Mouse (Mus musculus): Measurements from ENCODE around the gene Gm43552.

Gm43552 gene

GRCm38 (mm10) chr5:65435806-65436561, 56.6 kb downstream of the Gm43552 start, which contains the start of gene Ugdh:
Ugdh (minus strand) TSS chr5:65435949.
- peak; percentile 99 for DNase-seq (ENCODE audit: low spot score)

GRCm38 (mm10) chr5:65435363-65435805, 57.2 kb downstream of the Gm43552 start:
- no peak for DNase-seq (ENCODE audit: low spot score)

DNA sequence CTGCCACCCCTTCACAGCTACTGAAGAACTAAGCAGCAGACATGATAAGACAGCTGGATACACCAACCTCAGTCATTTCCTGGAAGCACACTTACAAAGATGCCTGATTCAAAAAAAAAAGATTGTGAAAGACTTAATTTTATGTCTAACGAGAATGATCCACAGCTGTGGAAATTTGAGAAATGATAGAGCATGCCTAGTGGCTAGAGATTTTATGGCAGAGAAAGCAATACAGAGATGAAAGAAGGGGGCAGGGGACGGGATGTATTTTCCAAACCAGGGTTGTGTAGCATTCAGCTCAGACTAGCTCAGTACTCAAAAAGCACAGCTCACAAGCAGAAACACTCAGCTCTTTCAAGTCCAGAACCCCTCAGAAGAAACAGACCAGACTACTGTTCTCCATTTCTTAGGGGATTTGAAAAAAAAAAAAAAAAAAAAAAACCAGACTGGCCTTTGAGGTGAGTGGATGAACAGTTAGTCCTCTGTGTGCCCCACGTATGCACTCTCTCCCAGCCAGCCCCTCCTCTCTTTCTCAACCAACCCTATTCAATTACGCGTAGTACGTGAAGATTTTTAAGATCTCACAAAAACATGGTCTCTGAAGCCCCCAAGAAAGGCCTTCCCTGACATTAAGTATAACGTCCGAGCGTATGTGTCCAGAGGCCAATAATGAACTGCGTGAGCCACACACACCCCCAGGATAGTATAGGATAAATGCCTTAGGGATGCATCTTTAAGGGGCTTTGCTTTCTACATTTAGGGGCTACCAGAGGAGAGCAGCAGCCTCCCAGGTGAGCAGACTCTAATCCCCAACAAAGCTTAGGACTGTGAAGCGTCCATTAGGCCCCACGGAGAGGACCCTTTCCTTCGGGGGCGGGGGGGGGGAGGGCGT, 57.9 kb downstream of the Gm43552 start:
- no peak for DNase-seq (ENCODE audit: low spot score)

DNA sequence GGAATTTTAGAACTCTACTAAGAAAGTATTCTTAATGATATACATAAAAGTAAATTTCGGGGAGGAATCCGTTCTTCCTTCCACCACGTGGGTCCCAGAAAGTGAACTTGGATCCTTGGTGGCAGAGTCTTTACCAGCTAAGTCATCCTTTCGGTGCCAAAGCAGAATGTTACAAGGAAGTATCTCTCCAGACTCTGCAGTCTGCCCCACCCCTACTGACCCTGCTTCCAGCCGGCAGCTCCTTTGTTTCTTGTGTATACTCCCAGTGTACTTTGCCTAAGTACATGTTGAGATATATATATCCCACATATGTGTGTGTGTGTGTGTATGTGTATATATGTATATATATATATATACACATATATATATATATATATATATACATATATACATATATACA, 63.2 kb downstream of the Gm43552 start:
- DNase-seq (ENCODE audit: low spot score) = no peak

DNA sequence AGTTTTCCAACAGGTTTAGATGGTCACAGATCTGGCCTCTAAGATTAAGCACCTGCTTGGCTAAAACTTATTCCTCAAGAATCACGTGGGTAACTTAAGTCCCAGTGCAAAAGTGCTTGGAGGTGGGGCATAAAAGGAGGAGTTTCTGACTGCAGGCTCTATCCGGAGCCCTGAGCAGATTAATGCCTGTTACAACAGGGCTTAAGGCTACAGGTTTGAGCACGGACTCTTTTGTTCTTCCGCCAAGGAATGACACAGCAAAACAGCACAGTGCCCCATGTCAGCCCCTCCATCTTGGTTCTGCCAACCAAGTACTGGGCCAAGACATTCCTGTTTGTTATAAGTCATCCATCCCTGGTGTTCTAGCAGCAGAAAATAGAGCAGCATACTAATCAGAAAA, 64.3 kb downstream of the Gm43552 start:
- DNase-seq (ENCODE audit: low spot score) = peak; percentile 40

GRCm38 (mm10) chr5:65425251-65425650, 67.4 kb downstream of the Gm43552 start:
- DNase-seq (ENCODE audit: low spot score) = no peak

- peak; percentile 54 for DNase-seq (ENCODE audit: low spot score)
These were observed 68.4 kb downstream of the Gm43552 start for GRCm38 (mm10) chr5:65424215-65424614.

- no peak for DNase-seq (ENCODE audit: low spot score)
These were observed 69.8 kb downstream of the Gm43552 start for GRCm38 (mm10) chr5:65422803-65423202.

DNA sequence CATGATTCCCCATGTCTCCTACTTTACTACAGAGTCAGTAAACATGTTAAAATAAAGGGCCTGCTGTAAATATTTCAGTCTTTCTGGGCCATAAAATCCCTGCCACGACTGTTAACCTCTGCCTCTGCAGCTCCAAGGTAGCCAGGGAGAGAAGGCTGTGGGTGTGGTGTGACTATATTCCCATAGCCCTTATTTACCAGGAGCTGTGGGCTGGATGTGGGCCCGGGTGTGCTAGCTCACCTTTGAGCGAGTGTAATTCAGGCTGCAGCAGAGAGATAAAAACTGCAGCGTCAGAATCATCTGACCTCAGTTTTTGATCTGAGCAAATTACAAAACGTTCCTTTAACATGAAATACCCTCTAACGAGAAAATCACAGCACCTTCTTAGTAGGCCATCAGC, 71.8 kb downstream of the Gm43552 start:
- no peak for DNase-seq (ENCODE audit: low spot score)

DNA sequence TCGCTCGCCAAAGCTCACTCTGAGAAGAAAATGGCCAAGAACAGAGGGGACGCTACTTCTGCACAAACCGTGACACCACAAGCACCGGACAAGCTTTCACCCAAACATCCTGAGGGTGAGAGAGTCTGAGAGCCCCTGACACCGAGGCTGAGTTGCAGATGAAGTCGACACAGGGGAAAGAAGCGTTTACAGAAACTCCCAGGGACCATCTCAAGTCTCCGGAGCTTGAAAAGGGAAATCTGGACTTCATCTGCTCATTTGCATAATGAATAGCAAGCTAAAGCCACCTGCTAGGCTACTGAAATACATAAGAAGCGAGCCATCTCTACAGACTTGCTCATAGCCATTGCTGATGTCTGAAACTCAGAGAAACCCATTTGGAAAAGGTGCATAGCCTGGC, 73.5 kb downstream of the Gm43552 start:
- no peak for DNase-seq (ENCODE audit: low spot score)

GRCm38 (mm10) chr5:65415653-65416458, 76.8 kb downstream of the Gm43552 start:
- DNase-seq (ENCODE audit: low spot score) = peak; percentile 75

DNA sequence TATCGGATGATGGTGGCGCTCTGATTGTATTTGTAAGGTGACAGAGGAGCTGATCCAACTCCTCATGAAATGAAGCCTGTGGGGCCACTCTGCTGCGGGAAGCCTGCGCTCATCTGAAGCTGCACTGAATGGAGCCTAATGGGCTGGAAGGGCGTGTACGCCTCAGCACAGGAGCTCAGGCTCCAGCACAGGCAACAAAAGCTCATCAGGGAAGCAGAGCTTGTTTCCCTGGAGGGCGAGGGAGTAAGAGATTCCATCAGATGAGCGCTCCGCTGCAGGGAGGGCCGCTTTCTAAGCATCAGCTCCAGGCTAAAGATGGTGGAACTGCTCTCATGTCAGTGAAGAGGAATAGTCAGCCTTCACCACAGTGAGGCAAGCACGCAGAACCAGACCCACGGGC, 84.6 kb downstream of the Gm43552 start:
- no peak for DNase-seq (ENCODE audit: low spot score)

GRCm38 (mm10) chr5:65401251-65401994, 91.2 kb downstream of the Gm43552 start:
- DNase-seq (ENCODE audit: low spot score) = peak; percentile 65

DNA sequence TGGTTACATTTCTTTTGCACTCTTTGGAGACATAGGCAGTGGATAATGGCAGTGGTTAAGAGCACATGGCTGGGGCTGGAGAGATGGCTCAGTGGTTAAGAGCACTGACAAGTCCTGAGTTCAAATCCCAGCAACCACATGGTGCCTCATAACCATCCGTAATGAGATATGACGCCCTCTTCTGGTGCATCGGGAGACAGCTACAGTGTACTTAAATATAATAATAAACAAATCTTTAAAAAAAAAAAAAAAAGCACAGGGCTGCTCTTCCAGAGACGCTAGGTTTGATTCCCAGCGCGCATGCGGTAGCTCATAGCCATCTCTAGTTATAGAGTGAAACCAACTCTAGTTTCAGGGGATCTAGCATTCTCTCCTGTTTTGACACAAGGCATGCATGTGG, 98.2 kb downstream of the Gm43552 start:
- no peak for DNase-seq (ENCODE audit: low spot score)

DNA sequence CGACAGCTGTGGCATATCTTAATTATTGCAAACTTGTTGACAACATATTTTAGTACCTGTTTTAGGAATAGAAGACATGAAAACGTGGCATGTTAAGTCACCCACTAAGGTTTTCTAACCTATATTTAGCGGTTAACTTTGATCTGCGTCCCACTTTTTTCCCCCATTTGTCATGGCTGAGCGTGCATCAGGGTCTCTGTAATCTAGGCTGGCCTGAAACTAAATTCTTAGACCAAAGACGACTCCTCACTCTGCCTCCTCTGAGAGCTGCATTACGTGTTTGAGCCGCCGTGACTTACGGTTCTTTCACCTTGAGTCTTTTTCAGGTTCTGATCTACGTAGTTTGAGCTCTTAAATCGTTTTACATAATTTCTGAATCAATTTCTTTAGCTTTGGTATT, 100.9 kb downstream of the Gm43552 start:
- DNase-seq (ENCODE audit: low spot score) = no peak

DNA sequence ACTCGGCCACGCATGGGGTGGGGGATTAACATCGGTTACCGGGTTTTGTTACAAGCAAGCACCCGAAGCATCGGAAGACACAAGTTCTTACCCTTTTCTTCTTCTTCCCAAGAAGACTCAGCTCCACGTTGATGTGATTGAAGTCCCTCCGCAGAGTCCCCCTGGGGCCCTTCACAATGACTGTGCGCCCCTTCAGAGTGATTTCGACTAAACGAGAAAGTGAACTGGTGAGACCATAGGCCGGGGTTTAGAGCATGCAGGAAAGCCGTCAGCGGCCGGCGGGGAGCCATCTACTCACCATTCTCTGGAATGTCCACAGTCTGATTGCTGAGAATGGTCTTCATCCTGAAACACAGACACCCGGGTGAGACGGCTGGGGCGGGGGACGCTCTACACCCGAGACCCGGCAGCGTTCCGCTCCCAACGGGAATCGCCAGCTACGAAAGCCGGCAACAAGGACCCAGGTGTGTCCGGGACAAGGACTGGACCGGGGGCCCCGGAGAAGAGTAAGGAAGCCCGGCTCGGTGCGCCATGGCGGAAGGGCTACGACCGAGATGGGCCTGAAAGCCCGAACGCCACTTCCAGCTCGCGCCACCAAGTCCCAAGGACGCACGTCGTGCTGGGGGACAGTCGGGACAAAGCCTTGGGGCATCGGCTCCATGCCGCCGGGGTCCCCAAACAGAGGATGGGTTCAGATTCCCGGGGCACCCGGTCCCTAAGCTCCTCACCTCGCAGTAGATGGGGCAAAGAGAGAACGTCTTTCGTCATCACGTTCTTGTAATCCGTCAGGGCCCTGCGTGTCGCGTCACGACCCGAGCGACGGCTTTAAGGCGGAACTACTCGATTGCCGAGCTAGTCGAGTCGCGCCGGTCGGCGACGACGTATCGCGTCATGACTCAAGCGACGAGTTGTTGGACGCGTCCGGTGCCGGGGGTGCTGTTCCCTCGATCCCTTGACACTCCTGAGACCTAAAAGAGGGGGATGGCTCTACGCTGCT, 101.7 kb downstream of the Gm43552 start, which contains the start of the genes Rpl9 and Lias:
TSS of gene Rpl9 (minus strand) at position 797 of the 997 bp plus-strand sequence.
TSS of gene Lias (plus strand) at position 850 of the 997 bp plus-strand sequence.
- peak; percentile 96 for DNase-seq (ENCODE audit: low spot score)

- peak; percentile 32 for DNase-seq (ENCODE audit: low spot score)
These were observed 105.4 kb downstream of the Gm43552 start for GRCm38 (mm10) chr5:65387008-65387867.

DNA sequence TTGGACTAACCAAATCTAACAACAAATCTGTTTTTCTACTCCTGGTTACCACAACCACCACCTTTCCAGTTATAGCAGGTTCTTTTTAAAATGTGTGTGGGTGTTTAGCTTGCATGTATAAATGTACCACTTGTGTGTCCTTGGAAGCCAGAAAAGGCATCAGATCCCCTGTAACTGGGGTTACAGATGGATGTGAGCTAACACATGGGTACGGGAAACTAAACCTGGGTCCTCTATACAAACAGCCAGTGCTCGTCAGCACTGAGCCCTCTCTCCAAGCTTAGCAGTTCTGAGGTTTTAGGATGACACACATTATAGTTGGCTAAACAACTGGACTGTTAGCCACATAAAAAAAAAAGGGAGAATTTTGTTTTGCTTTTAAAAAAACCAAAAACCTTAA, 106.9 kb downstream of the Gm43552 start:
- DNase-seq (ENCODE audit: low spot score) = no peak

Data from yolk sac, embryonic 10.5 days (tissue).